Mouse (Mus musculus): ENCODE data around the gene Macrod2. TPM values are rescaled to one million over a fixed set of nuclear protein-coding genes. Genes with fewer than 3 reads are reported as not detected.
A peak's percentile ranks its signal among the peaks of the same experiment; 100 is the strongest.

The Macrod2 gene
- polyA plus RNA-seq, 1 experiment from 2014 or later: 47.6 TPM

DNA sequence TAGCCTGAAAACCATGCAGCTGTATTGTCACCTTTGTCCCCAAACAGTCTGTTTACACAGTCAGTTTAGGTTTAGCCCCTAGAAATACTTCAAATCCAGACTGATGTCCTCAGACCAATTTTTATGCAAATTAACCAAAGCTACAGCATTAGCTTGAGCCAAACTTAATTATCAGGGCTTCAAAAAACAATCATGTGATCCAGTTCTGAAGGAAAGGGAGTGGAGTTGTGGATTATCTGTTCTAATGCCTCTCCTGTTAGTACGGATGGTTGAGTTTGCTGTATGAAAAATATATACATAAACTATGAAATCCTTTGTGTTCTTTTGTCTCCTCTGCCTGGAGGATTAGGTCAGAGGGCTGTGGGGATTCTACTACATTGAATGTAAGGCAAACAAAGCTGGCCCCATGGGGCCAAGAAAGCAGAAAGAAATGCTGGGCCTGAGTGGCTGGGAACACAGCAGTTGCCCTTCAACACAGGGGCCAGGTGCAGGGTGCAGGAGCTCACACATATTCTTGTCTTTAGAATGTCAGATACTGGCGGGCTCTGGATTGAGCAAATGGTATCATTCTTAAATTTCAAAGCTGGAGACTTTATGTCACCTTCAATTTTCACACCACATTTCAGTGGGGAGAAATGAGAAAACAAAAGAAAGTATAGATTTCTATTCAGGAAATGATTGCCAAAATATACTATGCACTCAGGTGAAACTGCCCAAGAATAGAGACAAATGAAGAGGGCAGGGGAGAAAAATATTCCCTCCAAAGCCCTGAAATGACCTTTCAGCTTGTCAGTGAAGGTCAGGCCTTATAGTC lies 1908.2 kb downstream of the Macrod2 start:
- no peaks in the 10 kb centered on the region for H3K27me3 ChIP-seq (ENCODE audit: control insufficient read depth, insufficient read depth, low read length)
- peak; percentile 79 for DNase-seq (ENCODE audit: low spot score)
- 3% methylated on average over 2 of the region's 2 CpGs for whole genome bisulfite sequencing
- H3K9ac ChIP-seq (ENCODE audit: low read length): no peak overlapping the region
- H3K27ac ChIP-seq (ENCODE audit: low read depth, low read length): peak overlapping the region; percentile 69
- no peak overlapping the region for H3K4me2 ChIP-seq (ENCODE audit: low read depth, low read length, severe bottlenecking)
- H3K9me3 ChIP-seq (ENCODE audit: control insufficient read depth, low read length): no peaks in the 10 kb centered on the region
- no peak overlapping the region for H3K4me3 ChIP-seq (ENCODE audit: low read depth, low read length)
- H3K36me3 ChIP-seq (ENCODE audit: control insufficient read depth, insufficient read depth, low read length): no peaks in the 10 kb centered on the region
- peaks cover 2% of the 10 kb centered on the region; the same call in 1 of the 2 replicates for H3K4me1 ChIP-seq (replicated peaks; ENCODE audit: control insufficient read depth, insufficient read depth, low read length)
- ATAC-seq (replicated peaks; ENCODE audit: low FRiP score): peak; percentile 96

DNA sequence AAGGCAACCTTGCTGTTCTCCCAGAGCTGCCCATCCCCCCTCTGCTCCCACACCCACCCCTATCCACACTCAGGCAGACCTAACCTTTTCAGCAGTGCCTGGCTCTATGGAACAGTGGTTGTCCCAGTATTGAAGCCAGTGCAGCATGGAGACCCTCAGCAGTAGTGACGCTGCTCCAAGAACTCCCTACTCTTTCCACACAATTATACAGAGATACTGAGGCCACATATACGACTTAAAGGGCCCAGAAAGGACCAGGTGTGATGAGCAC lies 1908.7 kb downstream of the Macrod2 start:
- ATAC-seq (replicated peaks; ENCODE audit: low FRiP score): peak; percentile 81
- Histone ChIP-seq H3K4me1 (replicated peaks; ENCODE audit: control insufficient read depth, insufficient read depth, low read length) (peaks cover 2% of the 10 kb centered on the region; the same call in 1 of the 2 replicates), H3K27me3 (ENCODE audit: control insufficient read depth, insufficient read depth, low read length) (no peaks in the 10 kb centered on the region), H3K9me3 (ENCODE audit: control insufficient read depth, low read length) (no peaks in the 10 kb centered on the region), H3K4me3 (ENCODE audit: low read depth, low read length) (no peak overlapping the region), H3K9ac (ENCODE audit: low read length) (no peak overlapping the region), H3K4me2 (ENCODE audit: low read depth, low read length, severe bottlenecking) (no peak overlapping the region), H3K36me3 (ENCODE audit: control insufficient read depth, insufficient read depth, low read length) (no peaks in the 10 kb centered on the region), H3K27ac (ENCODE audit: low read depth, low read length) (peak overlapping the region; percentile 69)
- peak; percentile 68 for DNase-seq (ENCODE audit: low spot score)
- WGBS: 37% methylated on average over 2 of the region's 2 CpGs

DNA sequence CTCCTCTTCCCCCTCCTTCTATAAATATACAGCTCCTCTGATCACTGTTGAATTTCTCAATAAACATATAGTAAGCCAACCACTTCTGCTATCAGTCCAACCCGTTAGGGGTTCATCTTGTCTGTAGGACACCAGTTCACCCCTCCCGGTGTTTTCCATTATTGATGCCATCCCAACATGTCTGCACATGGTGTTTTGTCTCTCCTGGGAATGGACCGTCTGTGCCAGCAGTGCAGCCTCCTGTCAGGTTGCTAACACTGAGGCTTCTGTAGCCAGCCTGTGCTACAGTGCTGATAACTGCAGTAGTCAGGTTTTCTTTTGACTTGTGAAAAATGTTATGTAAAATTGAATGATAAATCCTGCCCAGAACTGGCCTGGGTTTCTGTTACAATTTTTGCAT lies 1928.0 kb downstream of the Macrod2 start:
- ATAC-seq (replicated peaks; ENCODE audit: low FRiP score): no peak
- Histone ChIP-seq H3K27me3 (ENCODE audit: control insufficient read depth, insufficient read depth, low read length) (no peaks in the 10 kb centered on the region), H3K4me1 (replicated peaks; ENCODE audit: control insufficient read depth, insufficient read depth, low read length) (no peaks in the 10 kb centered on the region), H3K4me2 (ENCODE audit: low read depth, low read length, severe bottlenecking) (no peak overlapping the region), H3K9me3 (ENCODE audit: control insufficient read depth, low read length) (no peaks in the 10 kb centered on the region), H3K36me3 (ENCODE audit: control insufficient read depth, insufficient read depth, low read length) (no peaks in the 10 kb centered on the region), H3K4me3 (ENCODE audit: low read depth, low read length) (no peak overlapping the region), H3K27ac (ENCODE audit: low read depth, low read length) (no peak overlapping the region), H3K9ac (ENCODE audit: low read length) (no peak overlapping the region)
- WGBS: 82% methylated on average over 3 of the region's 3 CpGs
- DNase-seq (ENCODE audit: low spot score): no peak

GRCm38 (mm10) chr2:142326737-142327136 lies 1931.6 kb downstream of the Macrod2 start:
- Histone ChIP-seq H3K4me2 (ENCODE audit: low read depth, low read length, severe bottlenecking) (no peak overlapping the region), H3K4me3 (ENCODE audit: low read depth, low read length) (no peak overlapping the region), H3K9me3 (ENCODE audit: control insufficient read depth, low read length) (no peaks in the 10 kb centered on the region), H3K27ac (ENCODE audit: low read depth, low read length) (no peak overlapping the region), H3K4me1 (replicated peaks; ENCODE audit: control insufficient read depth, insufficient read depth, low read length) (no peaks in the 10 kb centered on the region), H3K36me3 (ENCODE audit: control insufficient read depth, insufficient read depth, low read length) (no peaks in the 10 kb centered on the region), H3K27me3 (ENCODE audit: control insufficient read depth, insufficient read depth, low read length) (peaks cover 5% of the 10 kb centered on the region), H3K9ac (ENCODE audit: low read length) (no peak overlapping the region)
- WGBS: 92% methylated on average over 3 of the region's 3 CpGs
- ATAC-seq (replicated peaks; ENCODE audit: low FRiP score): no peak
- DNase-seq (ENCODE audit: low spot score): no peak

DNA sequence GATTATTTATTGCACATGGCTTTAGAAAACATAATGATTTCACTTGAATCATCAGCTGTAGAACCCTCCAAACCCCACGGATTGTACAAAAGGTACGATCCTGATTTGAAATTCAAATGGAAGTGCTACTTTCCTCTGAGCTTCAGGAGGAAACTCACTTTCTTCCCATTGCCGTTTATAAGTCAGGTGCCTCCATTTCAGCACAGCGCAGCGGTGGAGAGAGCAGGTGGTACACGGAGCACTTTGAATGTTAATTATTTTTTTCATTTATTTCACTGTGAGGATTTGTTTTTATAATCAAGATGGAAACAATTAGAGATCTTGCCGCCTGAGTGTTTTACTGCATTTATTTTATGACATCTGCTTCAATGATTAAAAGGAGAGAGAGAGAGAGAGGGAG lies 1934.7 kb downstream of the Macrod2 start:
- no peak for DNase-seq (ENCODE audit: low spot score)
- 70% methylated on average over 7 of the region's 7 CpGs for WGBS

GRCm38 (mm10) chr2:142334441-142335102 lies 1939.5 kb downstream of the Macrod2 start:
- H3K27me3 ChIP-seq (ENCODE audit: control insufficient read depth, insufficient read depth, low read length): peaks cover 51% of the 10 kb centered on the region
- H3K9me3 ChIP-seq (ENCODE audit: control insufficient read depth, low read length): no peaks in the 10 kb centered on the region
- no peaks in the 10 kb centered on the region for H3K36me3 ChIP-seq (ENCODE audit: control insufficient read depth, insufficient read depth, low read length)
- 3% methylated on average over 7 of the region's 7 CpGs for WGBS
- H3K4me1 ChIP-seq (replicated peaks; ENCODE audit: control insufficient read depth, insufficient read depth, low read length): peaks cover 6% of the 10 kb centered on the region; the same call in 1 of the 2 replicates
- no peak overlapping the region for H3K9ac ChIP-seq (ENCODE audit: low read length)
- no peak overlapping the region for H3K4me3 ChIP-seq (ENCODE audit: low read depth, low read length)
- DNase-seq (ENCODE audit: low spot score): peak; percentile 85
- peak overlapping the region; percentile 79 for H3K27ac ChIP-seq (ENCODE audit: low read depth, low read length)
- ATAC-seq (replicated peaks; ENCODE audit: low FRiP score): peak; percentile 91
- H3K4me2 ChIP-seq (ENCODE audit: low read depth, low read length, severe bottlenecking): peak overlapping the region; percentile 22; the same call in 1 of the 2 replicates

More for the DNA sequence above, 1934.7 kb downstream of the Macrod2 start:
- H3K4me3 ChIP-seq (ENCODE audit: low read depth, low read length): no peak overlapping the region
- no peaks in the 10 kb centered on the region for H3K9me3 ChIP-seq (ENCODE audit: control insufficient read depth, low read length)
- no peaks in the 10 kb centered on the region for H3K36me3 ChIP-seq (ENCODE audit: control insufficient read depth, insufficient read depth, low read length)
- no peak overlapping the region for H3K4me2 ChIP-seq (ENCODE audit: low read depth, low read length, severe bottlenecking)
- no peak overlapping the region for H3K27ac ChIP-seq (ENCODE audit: low read depth, low read length)
- no peak overlapping the region for H3K9ac ChIP-seq (ENCODE audit: low read length)
- H3K27me3 ChIP-seq (ENCODE audit: control insufficient read depth, insufficient read depth, low read length): peaks cover 18% of the 10 kb centered on the region
- peaks cover 6% of the 10 kb centered on the region; the same call in 1 of the 2 replicates for H3K4me1 ChIP-seq (replicated peaks; ENCODE audit: control insufficient read depth, insufficient read depth, low read length)
- no peak for ATAC-seq (replicated peaks; ENCODE audit: low FRiP score)

- ATAC-seq (replicated peaks; ENCODE audit: low FRiP score): peak; percentile 85
- peak; percentile 69 for DNase-seq (ENCODE audit: low spot score)
- peaks cover 6% of the 10 kb centered on the region; the same call in 1 of the 2 replicates for H3K4me1 ChIP-seq (replicated peaks; ENCODE audit: control insufficient read depth, insufficient read depth, low read length)
- 0 out of 2 replicates have a peak overlapping the region, but pooled peaks have one; percentile 22 for H3K4me2 ChIP-seq (ENCODE audit: low read depth, low read length, severe bottlenecking)
- peak overlapping the region; percentile 79 for H3K27ac ChIP-seq (ENCODE audit: low read depth, low read length)
- no peaks in the 10 kb centered on the region for H3K36me3 ChIP-seq (ENCODE audit: control insufficient read depth, insufficient read depth, low read length)
- H3K4me3 ChIP-seq (ENCODE audit: low read depth, low read length): no peak overlapping the region
- peaks cover 58% of the 10 kb centered on the region for H3K27me3 ChIP-seq (ENCODE audit: control insufficient read depth, insufficient read depth, low read length)
- no peak overlapping the region for H3K9ac ChIP-seq (ENCODE audit: low read length)
- H3K9me3 ChIP-seq (ENCODE audit: control insufficient read depth, low read length): no peaks in the 10 kb centered on the region
- 5% methylated on average over 10 of the region's 10 CpGs for WGBS
Observed at GRCm38 (mm10) chr2:142335103-142335999, 1940.2 kb downstream of the Macrod2 start.

GRCm38 (mm10) chr2:142344021-142344420 lies 1948.9 kb downstream of the Macrod2 start:
- no peak for ATAC-seq (replicated peaks; ENCODE audit: low FRiP score)
- Histone ChIP-seq H3K4me1 (replicated peaks; ENCODE audit: control insufficient read depth, insufficient read depth, low read length) (no peaks in the 10 kb centered on the region), H3K27ac (ENCODE audit: low read depth, low read length) (no peak overlapping the region), H3K27me3 (ENCODE audit: control insufficient read depth, insufficient read depth, low read length) (peaks cover 37% of the 10 kb centered on the region), H3K4me2 (ENCODE audit: low read depth, low read length, severe bottlenecking) (no peak overlapping the region), H3K9me3 (ENCODE audit: control insufficient read depth, low read length) (no peaks in the 10 kb centered on the region), H3K4me3 (ENCODE audit: low read depth, low read length) (no peak overlapping the region), H3K9ac (ENCODE audit: low read length) (no peak overlapping the region), H3K36me3 (ENCODE audit: control insufficient read depth, insufficient read depth, low read length) (no peaks in the 10 kb centered on the region)
- 48% methylated on average over 1 of the region's 2 CpGs for WGBS
- no peak for DNase-seq (ENCODE audit: low spot score)
